Mouse (Mus musculus) heart, postnatal 36 days (tissue): ENCODE results near the gene Pitpna. TPM values are rescaled to one million over a fixed set of nuclear protein-coding genes. Genes with fewer than 3 reads are reported as not detected.
A peak's percentile ranks its signal among the peaks of the same experiment; 100 is the strongest.

ENCODE experiments used
- DNase-seq, 2 experiments: peaks; one replicate each; pipeline ENCODE4 v3.0.0; 2021 to 2022
- intact Hi-C: fragments of 180-260 bp; cut with DNase I; formaldehyde crosslinking; loops from one replicate; pipeline ENCODE4 v1.15.1; 2025
- total RNA-seq, 2 experiments: library from RNA; stranded (reverse); gene quantifications; 2 replicates each; pipeline ENCODE4 v1.2.3; 2021

The Pitpna gene
- total RNA-seq, 2 experiments from 2014 or later = 103 to 112 TPM

DNA sequence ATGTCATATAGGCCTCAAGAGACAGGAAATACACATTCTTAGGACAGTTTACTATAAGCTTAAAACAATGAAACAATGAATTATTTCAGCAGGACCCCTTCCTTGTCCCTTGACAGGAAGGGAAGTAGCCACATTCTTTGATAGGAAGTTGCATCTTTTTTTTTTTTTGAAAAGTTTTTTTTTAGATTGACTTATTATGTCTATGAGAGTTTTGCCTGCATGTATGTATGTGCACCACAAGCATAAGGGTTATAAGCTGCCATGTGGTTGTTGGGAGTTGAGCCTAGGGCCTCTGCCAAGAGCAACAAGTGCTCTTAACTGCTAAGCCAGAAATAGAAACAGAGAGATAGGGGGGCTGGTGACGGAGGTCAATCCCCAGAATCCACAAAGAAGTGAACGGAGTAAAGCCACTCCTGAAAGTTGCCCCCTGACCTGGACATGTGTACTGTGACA lies 36.2 kb downstream of the Pitpna start:
- no peak for DNase-seq
- intact Hi-C loops = no loop called here

DNA sequence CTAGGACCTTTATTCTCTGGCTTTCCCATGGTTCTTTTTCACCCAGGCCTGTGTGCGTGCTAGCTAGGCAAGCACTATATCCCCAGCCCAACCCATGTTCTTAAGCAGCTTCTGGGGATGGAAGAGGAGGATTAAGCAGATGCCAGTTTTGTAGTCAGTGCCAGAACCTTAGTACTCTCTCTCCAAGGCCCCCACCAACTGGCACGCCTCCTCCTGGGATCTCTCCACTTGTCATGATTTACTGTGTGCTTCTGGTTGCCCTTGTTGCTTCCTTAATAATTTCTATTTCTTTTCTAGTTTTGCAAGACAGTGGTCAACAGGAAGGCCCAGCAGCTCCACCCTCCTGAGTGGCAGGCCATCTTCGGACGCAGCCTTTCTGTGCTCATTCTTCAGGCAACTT lies 37.9 kb downstream of the Pitpna start:
- no peak for DNase-seq
- intact Hi-C loops = loop anchor here (5.0 kb wide), 1 partner anchor 34 kb away; no protein-coding TSS in a partner anchor

DNA sequence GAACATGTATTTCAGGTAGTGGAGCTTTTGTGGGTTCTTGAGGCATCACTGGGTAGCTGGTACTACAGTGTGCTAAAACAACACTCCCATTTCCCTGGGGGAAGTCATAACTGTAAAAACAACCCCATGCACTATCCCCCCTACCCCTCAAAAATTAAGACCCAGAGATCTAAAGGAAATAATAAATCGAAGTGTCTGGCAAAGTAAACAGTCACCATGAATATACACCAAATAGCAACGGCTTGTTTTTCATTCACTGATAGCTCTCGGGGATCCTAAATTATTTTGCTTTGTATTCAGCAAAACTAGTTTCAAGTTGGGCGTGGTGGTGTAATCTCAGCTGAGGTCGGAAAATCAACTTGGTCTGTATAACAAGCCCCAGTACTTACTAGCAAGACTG lies 42.2 kb downstream of the Pitpna start:
- DNase-seq = no peak
- intact Hi-C loops = no loop called here

- intact Hi-C loops = loop anchor here (1.0 kb wide), 2 partner anchors 19 to 49 kb away; partner anchors contain the start of gene Crk
These were observed 42.8 kb downstream of the Pitpna start, which contains the start of gene Inpp5k for GRCm38 (mm10) chr11:75630645-75631229. Gene Inpp5k, plus strand, starts transcription at chr11:75630988.

DNA sequence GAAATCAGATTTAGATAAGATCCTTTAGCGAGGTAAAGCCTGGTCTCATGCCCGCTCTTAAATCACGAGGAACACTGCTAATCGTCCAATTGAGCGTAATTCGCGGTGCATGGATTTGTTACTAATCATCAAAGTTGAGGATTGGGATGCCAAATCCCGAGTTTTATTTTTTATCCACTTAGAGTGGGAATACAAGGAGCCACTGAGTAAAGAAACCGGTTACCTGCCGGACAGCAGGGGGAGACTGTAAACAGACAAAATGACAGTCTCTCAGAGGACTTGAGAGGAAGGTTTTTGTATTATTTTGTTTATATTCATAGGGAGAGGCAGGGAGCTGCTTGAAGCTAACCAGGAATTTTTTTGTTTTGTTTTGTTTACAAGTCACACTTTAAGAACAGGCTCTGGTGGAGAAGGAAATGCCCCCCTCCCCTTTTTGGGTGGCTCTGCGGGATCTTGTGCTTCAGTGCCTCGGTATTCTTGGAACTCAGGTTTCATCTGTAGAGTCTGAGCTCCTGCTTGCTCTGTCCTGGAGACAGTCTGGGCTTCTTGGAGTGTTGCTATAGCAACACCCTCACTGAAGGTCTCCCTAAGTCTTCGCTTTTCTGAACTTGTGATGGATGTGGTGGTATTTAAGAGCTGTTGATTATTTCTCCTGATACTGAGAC lies 43.8 kb downstream of the Pitpna start:
- intact Hi-C loops = loop anchor here (1.0 kb wide), 2 partner anchors 18 to 48 kb away; partner anchors contain the start of gene Crk
- peak in 1 of 2 experiments; percentile 40 for DNase-seq

More at GRCm38 (mm10) chr11:75630645-75631229, 42.8 kb downstream of the Pitpna start, which contains the start of gene Inpp5k:
- DNase-seq = peak; percentile 94 to 95

GRCm38 (mm10) chr11:75632921-75633320 lies 45.0 kb downstream of the Pitpna start:
- intact Hi-C loops = no loop called here
- no peak for DNase-seq

DNA sequence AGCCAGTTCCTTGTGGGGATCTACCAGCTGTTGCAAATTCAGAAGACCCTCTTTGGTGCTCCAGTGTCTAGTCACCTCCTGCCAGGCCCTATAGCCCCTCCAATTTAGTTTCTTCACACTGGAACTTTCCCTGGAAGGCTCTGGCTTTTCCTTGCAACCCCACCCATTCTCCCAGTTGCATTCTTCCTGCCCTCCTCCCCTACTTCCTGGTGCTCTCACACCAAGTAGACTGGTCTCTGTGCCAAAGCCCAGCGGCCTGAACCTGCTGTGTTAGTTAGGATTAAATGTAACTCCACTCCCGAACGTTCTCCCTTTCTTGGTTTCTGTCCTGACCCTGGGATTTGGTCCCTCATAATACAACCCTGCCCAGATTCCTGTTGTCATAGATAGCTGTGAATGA lies 46.9 kb downstream of the Pitpna start:
- intact Hi-C loops = loop anchor here (1.0 kb wide), 1 partner anchor 14 kb away; no protein-coding TSS in a partner anchor
- no peak for DNase-seq

- DNase-seq = peak in 1 of 2 experiments; percentile 38
These were observed 47.4 kb downstream of the Pitpna start for GRCm38 (mm10) chr11:75635315-75635714.

DNA sequence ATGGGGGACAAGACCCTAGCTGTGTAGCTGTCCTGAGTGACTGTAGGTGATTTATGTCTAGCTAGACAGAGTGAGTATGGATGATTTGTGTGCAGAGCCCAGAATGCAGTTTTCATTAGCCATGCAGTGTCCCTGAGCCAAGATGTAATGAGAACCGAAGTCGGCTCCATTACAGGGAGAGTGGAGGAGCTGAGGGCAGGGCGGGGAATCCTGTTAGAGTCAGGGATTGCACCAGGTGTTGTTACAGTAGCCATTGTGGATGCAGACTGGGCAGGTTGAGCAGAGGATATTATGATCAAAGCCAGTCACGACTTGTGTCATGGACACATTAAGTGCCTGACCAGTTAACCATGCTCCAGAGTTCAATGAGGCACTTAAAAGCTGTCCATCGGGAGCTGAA lies 55.4 kb downstream of the Pitpna start:
- no peak for DNase-seq
- intact Hi-C loops = no loop called here

More at GRCm38 (mm10) chr11:75635315-75635714, 47.4 kb downstream of the Pitpna start:
- intact Hi-C loops = loop anchor here (1.0 kb wide), 1 partner anchor 14 kb away; no protein-coding TSS in a partner anchor

DNA sequence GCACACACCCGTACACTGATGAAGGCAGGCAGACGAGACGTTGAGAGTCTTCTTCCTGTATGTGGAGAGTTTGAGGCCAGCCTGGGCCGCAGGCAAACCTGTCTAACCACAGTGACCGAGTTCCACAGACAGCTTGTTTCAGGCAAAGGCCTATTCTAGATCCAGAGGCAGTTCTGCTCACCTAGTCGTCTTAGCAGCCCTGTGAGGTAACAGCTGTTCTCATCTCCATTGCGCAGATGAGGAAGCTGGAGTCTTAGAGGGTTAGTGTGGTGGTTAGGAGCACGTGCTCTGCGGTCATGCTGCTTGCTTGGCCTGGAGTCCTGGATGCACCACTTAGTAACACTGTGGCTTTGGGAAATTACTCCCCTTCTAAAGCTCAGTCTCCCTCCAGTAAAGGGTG lies 56.8 kb downstream of the Pitpna start:
- intact Hi-C loops = no loop called here
- DNase-seq = no peak

- intact Hi-C loops = no loop called here
- peak; percentile 69 to 70 for DNase-seq
These were observed 59.8 kb downstream of the Pitpna start for GRCm38 (mm10) chr11:75647681-75648211.

- intact Hi-C loops = loop anchor here (1.0 kb wide), 2 partner anchors 14 to 18 kb away; no protein-coding TSS in a partner anchor
- DNase-seq = peak; percentile 53 to 62
These were observed 61.3 kb downstream of the Pitpna start for GRCm38 (mm10) chr11:75649155-75649561.

DNA sequence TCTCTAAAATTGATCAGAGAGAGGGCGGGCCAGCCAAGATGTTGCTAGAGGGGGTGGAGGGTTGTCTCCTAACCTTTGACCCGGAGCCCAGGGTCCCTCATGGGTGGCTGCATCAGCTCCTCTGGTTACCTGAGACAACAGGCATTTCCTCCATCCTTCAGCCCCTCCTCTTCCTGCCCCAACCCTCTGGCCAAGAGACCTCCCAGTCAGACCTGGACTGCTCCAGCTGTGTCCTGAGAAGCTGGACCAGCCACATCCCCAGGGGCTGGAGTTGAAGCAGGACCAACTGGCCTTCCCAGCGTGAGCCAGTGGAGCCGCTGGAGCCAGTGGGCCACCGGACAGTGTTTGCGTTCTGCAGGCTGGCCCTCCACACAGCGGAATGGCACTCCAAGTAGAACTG lies 62.4 kb downstream of the Pitpna start, which contains the start of gene Myo1c:
Gene Myo1c, plus strand, starts transcription at position 194 of the 400 bp plus-strand sequence.
- intact Hi-C loops = loop anchor here (5.0 kb wide), 1 partner anchor 188 kb away; the partner anchor contains the start of gene Tlcd2

GRCm38 (mm10) chr11:75650958-75651425 lies 63.1 kb downstream of the Pitpna start:
- no peak for DNase-seq
- intact Hi-C loops = loop anchor here (5.0 kb wide), 1 partner anchor 189 kb away; the partner anchor contains the start of gene Tlcd2

More for the DNA sequence above, 62.4 kb downstream of the Pitpna start, which contains the start of gene Myo1c:
- DNase-seq = peak; percentile 74 to 78

DNA sequence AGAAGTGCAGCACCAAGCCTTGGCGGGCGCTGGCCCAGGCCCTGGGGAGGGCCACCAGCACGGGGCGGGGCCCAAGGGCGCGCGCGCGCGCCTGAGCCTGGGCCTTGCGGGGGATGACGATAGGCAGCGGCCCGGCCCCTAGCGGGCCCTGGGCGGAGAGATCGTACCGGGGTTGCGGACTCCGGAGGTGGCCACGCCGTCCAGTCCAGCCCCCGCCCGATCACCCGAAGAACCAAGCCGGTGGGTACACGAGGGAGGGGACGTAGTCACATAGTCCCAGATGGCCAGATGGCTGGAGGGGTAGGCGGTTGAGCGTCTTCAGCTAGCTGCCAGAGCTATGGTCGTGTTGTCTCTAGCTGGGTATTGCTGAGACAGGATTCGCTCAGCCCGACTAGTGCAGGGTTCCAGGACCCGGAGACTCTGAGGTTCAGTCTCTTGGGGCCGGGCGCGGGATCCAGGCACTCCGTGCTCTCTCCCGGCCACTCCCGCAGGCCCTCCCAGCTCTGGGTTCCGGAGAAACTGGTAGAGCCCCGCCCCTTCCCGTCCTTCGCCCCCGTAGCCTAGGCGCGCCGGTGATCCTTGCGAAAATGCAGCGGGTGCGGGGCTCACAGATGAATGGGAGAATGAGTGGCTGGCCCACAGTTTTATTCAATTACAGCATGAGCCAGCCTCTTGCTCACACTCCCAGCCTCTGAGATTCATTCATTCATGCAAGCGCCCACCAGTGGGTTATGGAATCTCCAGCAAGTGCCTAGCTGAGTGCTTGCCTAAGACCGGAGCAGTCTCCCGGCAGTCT lies 63.7 kb downstream of the Pitpna start:
- peak; percentile 84 to 87 for DNase-seq
- intact Hi-C loops = loop anchor here (5.0 kb wide), 1 partner anchor 189 kb away; the partner anchor contains the start of gene Tlcd2

- intact Hi-C loops = loop anchor here (5.0 kb wide), 1 partner anchor 190 kb away; the partner anchor contains the start of gene Tlcd2
- no peak for DNase-seq
These were observed 64.5 kb downstream of the Pitpna start for GRCm38 (mm10) chr11:75652222-75652941.

DNA sequence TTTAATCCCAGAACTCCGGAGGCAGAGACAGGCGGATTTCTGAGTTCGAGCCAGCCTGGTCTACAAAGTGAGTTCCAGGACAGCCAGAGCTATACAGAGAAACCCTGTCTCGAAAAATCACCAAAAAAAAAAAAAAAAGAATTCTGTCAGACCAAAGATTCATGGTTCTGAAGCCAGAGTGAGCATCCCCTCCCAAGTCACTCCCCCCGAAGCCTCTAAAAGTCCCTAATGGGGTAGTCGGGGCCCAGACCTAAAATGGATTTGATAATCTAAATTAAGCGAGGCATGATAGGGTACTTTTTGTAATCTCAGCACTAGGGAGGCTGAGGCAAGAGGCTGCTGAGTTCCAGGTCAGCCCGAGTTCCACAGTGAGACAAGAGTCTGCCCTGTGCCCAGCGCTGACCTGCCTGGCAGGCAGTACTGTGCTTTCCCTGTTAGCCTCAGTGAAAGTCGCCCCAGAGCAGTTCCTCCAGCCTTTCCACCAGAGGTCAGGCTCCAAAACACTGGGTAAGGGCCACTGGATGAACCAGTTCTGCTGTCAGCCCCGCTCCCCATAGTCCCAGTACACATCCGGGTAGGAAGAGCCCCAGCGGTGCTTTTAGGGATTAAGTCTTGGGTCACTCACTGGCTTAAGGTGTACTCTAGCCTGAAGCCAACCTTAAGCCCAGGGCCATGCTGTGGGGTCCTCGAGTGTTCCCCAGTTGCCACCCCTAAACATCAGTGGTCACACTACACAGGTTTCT lies 65.2 kb downstream of the Pitpna start:
- peak; percentile 24 to 46 for DNase-seq
- intact Hi-C loops = loop anchor here (5.0 kb wide), 1 partner anchor 191 kb away; the partner anchor contains the start of gene Tlcd2

- DNase-seq = peak; percentile 78 to 89
- intact Hi-C loops = loop anchor here (5.0 kb wide), 1 partner anchor 192 kb away; the partner anchor contains the start of gene Tlcd2
These were observed 66.0 kb downstream of the Pitpna start for GRCm38 (mm10) chr11:75653781-75654470.
